ENCODE assay signal across 8 mouse cellular contexts in the genomic region with DNA sequence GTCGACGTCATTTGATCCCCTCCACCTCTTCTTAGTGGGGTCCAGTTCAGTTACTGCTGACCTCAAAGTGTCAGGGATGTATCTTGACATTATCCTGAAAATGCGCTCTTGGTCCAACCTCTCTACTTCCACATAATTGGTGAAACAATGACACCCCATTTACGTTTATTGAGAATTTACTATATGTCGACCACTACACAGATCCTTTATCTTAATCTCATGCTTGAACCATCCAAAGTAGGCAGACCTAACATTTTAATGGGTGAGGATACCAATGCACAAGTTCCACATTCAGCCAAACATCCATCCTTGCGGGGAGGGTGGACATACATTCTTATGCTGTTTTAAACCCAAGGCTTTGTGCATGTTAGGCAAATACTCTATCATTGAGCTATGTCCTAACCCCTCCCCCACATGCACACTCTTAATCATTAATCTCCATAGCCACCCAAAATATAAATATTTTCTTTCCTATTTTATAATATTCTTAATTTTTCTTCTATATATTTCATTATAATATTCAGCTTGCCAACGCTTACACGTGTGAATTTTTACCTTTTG. TPM values are rescaled to one million over a fixed set of nuclear protein-coding genes. Genes with fewer than 3 reads are reported as not detected.
DNase-seq lines count a peak whose midpoint lies in the region; ATAC-seq lines count a peak whose summit lies in the region.

No protein-coding gene starts in this region.

- 0 out of 2 replicates have a peak, but pooled peaks cover 4% of the 10 kb centered on the region for H3K27me3 ChIP-seq in kidney, embryonic 15.5 days
- no peaks in the 10 kb centered on the region for H3K27me3 ChIP-seq in embryonic facial prominence, embryonic 13.5 days
- H3K27me3 ChIP-seq in intestine, embryonic 16.5 days (replicated peaks; ENCODE audit: control insufficient read depth, insufficient read depth, low read length): no peaks in the 10 kb centered on the region
- H3K27me3 ChIP-seq in neural tube, embryonic 12.5 days (replicated peaks): no peaks in the 10 kb centered on the region

- peak; percentile 7; the same call in 1 of the 2 replicates for ATAC-seq in kidney, embryonic 15.5 days (replicated peaks; ENCODE audit: low FRiP score)
- 0 out of 2 replicates have a peak, but pooled peaks have one; percentile 16 for ATAC-seq in embryonic facial prominence, embryonic 13.5 days (ENCODE audit: insufficient number of reproducible peaks, insufficient read depth, low FRiP score, low TSS enrichment, low read depth)
- ATAC-seq in intestine, embryonic 16.5 days: peak; percentile 17; the same call in 1 of the 2 replicates
- peak; percentile 48 for ATAC-seq in neural tube, embryonic 12.5 days (ENCODE audit: low FRiP score, low read depth)

- no peak for DNase-seq in kidney, postnatal 36 days
- DNase-seq in right cerebral cortex, adult 18-20 months: no peak
- DNase-seq in right cerebral cortex, postnatal 36 days (ENCODE audit: low spot score in 2 of 2): no peak
- no peak for DNase-seq in ovary, adult 18-20 months (ENCODE audit: low spot score)

- H3K4me2 ChIP-seq in kidney, embryonic 15.5 days: peak overlapping the region; percentile 41
- peak overlapping the region; percentile 45 for H3K4me2 ChIP-seq in embryonic facial prominence, embryonic 13.5 days
- peak overlapping the region; percentile 39 for H3K4me2 ChIP-seq in intestine, embryonic 16.5 days (ENCODE audit: low read depth, low read length)
- peak overlapping the region; percentile 43; the same call in 1 of the 2 replicates for H3K4me2 ChIP-seq in neural tube, embryonic 12.5 days (replicated peaks)

- H3K9ac ChIP-seq in kidney, embryonic 15.5 days: no peak overlapping the region
- H3K9ac ChIP-seq in embryonic facial prominence, embryonic 13.5 days: no peak overlapping the region
- no peak overlapping the region for H3K9ac ChIP-seq in intestine, embryonic 16.5 days (ENCODE audit: low read depth, low read length)
- no peak overlapping the region for H3K9ac ChIP-seq in neural tube, embryonic 12.5 days

- no peaks in the 10 kb centered on the region for H3K9me3 ChIP-seq in kidney, embryonic 15.5 days (replicated peaks)
- no peaks in the 10 kb centered on the region for H3K9me3 ChIP-seq in embryonic facial prominence, embryonic 13.5 days
- H3K9me3 ChIP-seq in intestine, embryonic 16.5 days (ENCODE audit: control insufficient read depth, low read length): no peaks in the 10 kb centered on the region
- H3K9me3 ChIP-seq in neural tube, embryonic 12.5 days: no peaks in the 10 kb centered on the region

- H3K27ac ChIP-seq in kidney, embryonic 15.5 days: no peak overlapping the region
- peak overlapping the region; percentile 94; the same call in 1 of the 2 replicates for H3K27ac ChIP-seq in embryonic facial prominence, embryonic 13.5 days
- H3K27ac ChIP-seq in intestine, embryonic 16.5 days (ENCODE audit: low read length): no peak overlapping the region
- H3K27ac ChIP-seq in neural tube, embryonic 12.5 days: no peak overlapping the region

- H3K4me1 ChIP-seq in kidney, embryonic 15.5 days: peaks cover 13% of the 10 kb centered on the region; the same call in 1 of the 2 replicates
- H3K4me1 ChIP-seq in embryonic facial prominence, embryonic 13.5 days: peaks cover 13% of the 10 kb centered on the region; the same call in 1 of the 2 replicates
- H3K4me1 ChIP-seq in intestine, embryonic 16.5 days (ENCODE audit: control insufficient read depth, insufficient read depth, low read length): no peaks in the 10 kb centered on the region
- H3K4me1 ChIP-seq in neural tube, embryonic 12.5 days: peaks cover 2% of the 10 kb centered on the region; the same call in 1 of the 2 replicates

- 33% methylated on average over 8 of the region's 8 CpGs for WGBS in kidney, embryonic 15.5 days
- 33% methylated on average over 8 of the region's 8 CpGs for WGBS in embryonic facial prominence, embryonic 13.5 days
- 34% methylated on average over 8 of the region's 8 CpGs for WGBS in intestine, embryonic 16.5 days
- WGBS in neural tube, embryonic 12.5 days: 38% methylated on average over 8 of the region's 8 CpGs

- H3K4me3 ChIP-seq in kidney, embryonic 15.5 days (replicated peaks): peak overlapping the region; percentile 72
- peak overlapping the region; percentile 63 for H3K4me3 ChIP-seq in embryonic facial prominence, embryonic 13.5 days
- H3K4me3 ChIP-seq in intestine, embryonic 16.5 days (ENCODE audit: low read length): peak overlapping the region; percentile 69
- no peak overlapping the region for H3K4me3 ChIP-seq in neural tube, embryonic 12.5 days

- no peaks in the 10 kb centered on the region for H3K36me3 ChIP-seq in kidney, embryonic 15.5 days
- no peaks in the 10 kb centered on the region for H3K36me3 ChIP-seq in embryonic facial prominence, embryonic 13.5 days
- H3K36me3 ChIP-seq in intestine, embryonic 16.5 days (ENCODE audit: control insufficient read depth, insufficient read depth, low read length): no peaks in the 10 kb centered on the region
- H3K36me3 ChIP-seq in neural tube, embryonic 12.5 days: no peaks in the 10 kb centered on the region

RNA-seq across cellular contexts. Expression of a gene that starts 0.4 kb away (rescaled TPM):
- polyA plus RNA-seq in kidney, embryonic 15.5 days (2015; fragmentation: Nextera tagmentation; extraction: Ambion mirVana): 207 and 209 TPM in 2 replicates
- polyA plus RNA-seq in embryonic facial prominence, embryonic 13.5 days (2015; fragmentation: Nextera tagmentation; extraction: Ambion mirVana): 260 and 264 TPM in 2 replicates
- 88.2 and 111 TPM in 2 replicates for polyA plus RNA-seq in intestine, embryonic 16.5 days (2015; fragmentation: Nextera tagmentation; extraction: Ambion mirVana)
- polyA plus RNA-seq in neural tube, embryonic 12.5 days (2016; fragmentation: Nextera tagmentation; extraction: Ambion mirVana): 203 and 219 TPM in 2 replicates
